Mouse (Mus musculus): ENCODE results near the gene Mrps7.

DNA sequence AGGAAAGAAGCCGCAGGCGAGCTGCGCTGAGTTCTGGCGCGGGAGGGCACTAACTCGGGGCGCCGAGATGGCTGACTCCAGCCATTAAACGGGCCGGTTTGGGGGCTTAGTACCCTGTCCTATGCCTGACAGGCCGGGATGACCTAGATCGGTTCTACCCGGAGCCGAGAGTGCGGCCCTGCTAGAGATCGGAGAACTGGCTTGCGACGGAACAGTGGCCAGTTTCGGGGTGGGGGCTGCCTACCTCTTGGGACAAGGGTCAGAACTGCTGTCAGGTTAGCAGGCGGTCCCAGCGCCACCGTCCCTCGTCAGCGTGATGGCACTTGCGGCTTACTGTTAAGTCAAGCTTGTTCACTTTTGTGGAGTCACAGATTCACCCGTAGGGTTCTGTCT is 575 bp downstream of the Mrps7 start:
- TF ChIP-seq CTCF (conservative IDR thresholded peaks at IDR 0.05; ENCODE audit: insufficient read depth, insufficient read length, low read depth, low read length) (no peak), POLR2A (IDR thresholded peaks at IDR 0.05; ENCODE audit: low read depth, low read length) (no peak)

Measured in kidney, adult 2 months (tissue).